Mouse (Mus musculus) G1E (cell line): ENCODE data around the gene Emilin2.

Experiments used
- CTCF ChIP-seq: IDR thresholded peaks from 2 replicates; pipeline ENCODE4 v1.5.1; 2012; ENCODE audit warnings: low read depth, low read length, inconsistent platforms, mixed read lengths
- GATA1 ChIP-seq: IDR thresholded peaks from 2 replicates; pipeline ENCODE4 v1.6.1; 2012; ENCODE audit warnings: borderline replicate concordance, low read length, inconsistent platforms, mixed read lengths
- TAL1 ChIP-seq: conservative IDR thresholded peaks from 2 replicates; pipeline ENCODE4 v1.6.1; 2012; ENCODE audit warnings: low read depth, low read length, inconsistent platforms, mixed read lengths

DNA sequence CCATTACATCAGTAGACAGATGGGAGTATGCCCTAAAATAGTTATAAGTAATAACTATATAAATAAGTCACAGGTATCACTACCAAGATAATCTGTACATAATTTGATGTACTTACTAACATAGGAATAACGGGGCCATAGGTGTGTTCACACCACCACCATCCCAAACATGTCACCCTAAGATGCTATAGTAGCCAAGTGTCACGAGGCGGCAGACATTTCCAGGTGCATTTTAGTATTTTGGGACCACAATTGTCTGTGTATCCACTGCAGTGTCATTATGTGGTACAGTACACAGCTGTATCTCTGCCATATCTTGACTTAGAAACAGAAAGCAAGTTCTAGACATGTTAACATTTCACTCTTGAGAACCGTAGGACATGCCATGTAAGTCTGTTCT lies 78.6 kb downstream of the Emilin2 start:
- no peak for TF ChIP-seq CTCF
- TF ChIP-seq GATA1: no peak
- TF ChIP-seq TAL1: no peak
